Comparison of ENCODE assay signal across 17 mouse cellular contexts in genomic region chr9:22134988-22135643, GRCm38 (mm10). TPM values are rescaled to one million over a fixed set of nuclear protein-coding genes. Genes with fewer than 3 reads are reported as not detected.
A peak's percentile ranks its signal among the peaks of the same experiment; 100 is the strongest.
DNase-seq lines count a peak whose midpoint lies in the region; ATAC-seq and TF ChIP-seq lines count a peak whose summit lies in the region.
"Had no signal": no experiment of that assay in that cellular context is flagged by ENCODE, and none has a peak within 500 bp of the region (broad histone marks: within the 10 kb centered on the region; RNA-seq: fewer than 3 reads in every experiment).

No protein-coding gene starts in this region.

- no peaks in the 10 kb centered on the region for H3K9me3 ChIP-seq in liver, embryonic 15.5 days (replicated peaks)
- H3K9me3 ChIP-seq: forebrain, embryonic 13.5 days; limb, embryonic 10.5 days had no signal

- peak; percentile 72 for DNase-seq in adrenal gland, postnatal 14 days
- no peak for DNase-seq in adrenal gland, adult 8-10 months
- DNase-seq in liver, adult 2 months (ENCODE audit: extremely low read depth, low read depth, low spot score): peak; percentile 57
- DNase-seq in liver: no peak
- DNase-seq in frontal cortex, postnatal 14 days (ENCODE audit: low spot score in 2 of 2): no peak
- no peak for DNase-seq in right cerebral cortex, postnatal 14 days
- DNase-seq: cerebellum, adult 11 months; embryo, embryonic 11 days; gastrocnemius, postnatal 36 days; kidney, adult 8-10 months; lung, postnatal 14 days had no signal

- H3K9ac ChIP-seq in liver, adult 2 months (ENCODE audit: low read depth, low read length): no peak overlapping the region
- H3K9ac ChIP-seq in liver, embryonic 15.5 days: peak overlapping the region; percentile 73
- H3K9ac ChIP-seq: forebrain, embryonic 13.5 days had no signal

- no peaks in the 10 kb centered on the region for H3K36me3 ChIP-seq in liver, adult 2 months (ENCODE audit: control insufficient read depth, insufficient read depth, low read length)
- peaks cover 26% of the 10 kb centered on the region for H3K36me3 ChIP-seq in liver, embryonic 15.5 days (replicated peaks)
- H3K36me3 ChIP-seq: limb, embryonic 10.5 days had no signal

- H3K79me2 ChIP-seq in liver, adult 2 months (ENCODE audit: control insufficient read depth, insufficient read depth, low read length): no peaks in the 10 kb centered on the region

- 59% methylated on average over 9 of the region's 9 CpGs for WGBS in liver, adult 2 months
- WGBS in bone marrow, adult 2 months: 56% methylated on average over 9 of the region's 9 CpGs
- WGBS in liver, embryonic 15.5 days (ENCODE audit: insufficient replicate concordance): 26% methylated on average over 9 of the region's 9 CpGs

- no peak overlapping the region for H3K4me3 ChIP-seq in liver, adult 2 months (ENCODE audit: insufficient read depth, low read depth, low read length)
- peak overlapping the region; percentile 54 for H3K4me3 ChIP-seq in bone marrow, adult 2 months (replicated peaks; ENCODE audit: control insufficient read depth, low read depth, low read length)
- peak overlapping the region; percentile 66 for H3K4me3 ChIP-seq in liver, embryonic 15.5 days (replicated peaks)
- H3K4me3 ChIP-seq: forebrain, embryonic 13.5 days; layer of hippocampus, adult 2 months; limb, embryonic 10.5 days had no signal

- TF ChIP-seq CTCF in liver, adult 2 months (IDR thresholded peaks at IDR 0.05; ENCODE audit: low read depth, low read length): no peak
- no peak for TF ChIP-seq CTCF in bone marrow, adult 2 months (IDR thresholded peaks at IDR 0.05; ENCODE audit: control insufficient read depth, insufficient read depth, low read length)

- peaks cover 3% of the 10 kb centered on the region; the same call in 1 of the 2 replicates for H3K4me1 ChIP-seq in liver, adult 2 months (ENCODE audit: control insufficient read depth, insufficient read depth, low read length)
- H3K4me1 ChIP-seq in bone marrow, adult 2 months (ENCODE audit: control insufficient read depth, insufficient read depth, low read length): peaks cover 7% of the 10 kb centered on the region
- H3K4me1 ChIP-seq in liver, embryonic 15.5 days (replicated peaks): peaks cover 81% of the 10 kb centered on the region

- no peaks in the 10 kb centered on the region for H3K27me3 ChIP-seq in liver, adult 2 months (ENCODE audit: control insufficient read depth, insufficient read depth, low read length)
- H3K27me3 ChIP-seq in liver, embryonic 15.5 days: no peaks in the 10 kb centered on the region

- peak; percentile 53 for ATAC-seq in liver, embryonic 15.5 days (ENCODE audit: insufficient read depth)
- ATAC-seq: forebrain, embryonic 13.5 days had no signal

- H3K4me2 ChIP-seq in liver, embryonic 15.5 days: peak overlapping the region; percentile 92
- H3K4me2 ChIP-seq: forebrain, embryonic 13.5 days had no signal

- TF ChIP-seq POLR2A in liver, adult 2 months (IDR thresholded peaks at IDR 0.05; ENCODE audit: extremely low read depth, insufficient read depth, low read length): no peak
- no peak for TF ChIP-seq POLR2A in bone marrow, adult 2 months (IDR thresholded peaks at IDR 0.05; ENCODE audit: borderline replicate concordance, control insufficient read depth, low read depth, low read length)

- H3K27ac ChIP-seq in liver, adult 2 months (replicated peaks; ENCODE audit: insufficient read depth, low read depth, low read length): no peak overlapping the region
- peak overlapping the region; percentile 70 for H3K27ac ChIP-seq in bone marrow, adult 2 months (ENCODE audit: control insufficient read depth, insufficient read depth, low read depth, low read length, poor library complexity)
- H3K27ac ChIP-seq in liver, embryonic 15.5 days (replicated peaks): peak overlapping the region; percentile 90
- H3K27ac ChIP-seq: forebrain, embryonic 13.5 days; layer of hippocampus, adult 2 months; limb, embryonic 10.5 days had no signal

RNA-seq across cellular contexts. Expression of gene Acp5, which starts 0.4 kb away (rescaled TPM):
- total RNA-seq in adrenal gland, postnatal 14 days (2021): 30.3 and 39.2 TPM in 2 replicates
- total RNA-seq in adrenal gland, adult 8-10 months (2022): 10 to 100 TPM; 30.6 to 44.1 (median 36.6) TPM
- total RNA-seq in liver, adult 2 months (2014; rRNA removed): 93.6 and 123 TPM in 2 replicates
- polyA plus RNA-seq in liver, adult 2 months (2012; rRNA removed): 200 and 211 TPM in 2 replicates
- 89.7 and 103 TPM in 2 replicates for polyA plus RNA-seq in bone marrow, adult 2 months (2011; ENCODE audit: insufficient read depth, insufficient read length, low replicate concordance, missing spikeins)
- 221 and 246 TPM in 2 replicates for polyA plus RNA-seq in liver, embryonic 15.5 days (2015; fragmentation: Nextera tagmentation; extraction: Ambion mirVana)

RNA-seq across cellular contexts. Expression of gene Elof1, which starts 18.1 kb away (rescaled TPM):
- 66.9 and 74.2 TPM in 2 replicates for total RNA-seq in adrenal gland, postnatal 14 days (2021)
- 10 to 100 TPM; 71.9 to 83.9 (median 78.6) TPM for total RNA-seq in adrenal gland, adult 8-10 months (2022)
- total RNA-seq in liver, adult 2 months (2014; rRNA removed): 46.2 and 56.8 TPM in 2 replicates
- 106 and 108 TPM in 2 replicates for polyA plus RNA-seq in liver, adult 2 months (2012; rRNA removed)
- polyA plus RNA-seq in bone marrow, adult 2 months (2011; ENCODE audit: insufficient read depth, insufficient read length, low replicate concordance, missing spikeins): 39.9 and 54.1 TPM in 2 replicates
- polyA plus RNA-seq in liver, embryonic 15.5 days (2015; fragmentation: Nextera tagmentation; extraction: Ambion mirVana): 88.8 and 89.4 TPM in 2 replicates

RNA-seq across cellular contexts. Expression of gene Pigyl, which starts 21.5 kb away (rescaled TPM):
- 47.7 and 51.8 TPM in 2 replicates for total RNA-seq in adrenal gland, postnatal 14 days (2021)
- total RNA-seq in adrenal gland, adult 8-10 months (2022): 10 to 100 TPM; 51.0 to 67.4 (median 59.4) TPM
- 21.6 and 23.0 TPM in 2 replicates for total RNA-seq in liver, adult 2 months (2014; rRNA removed)
- polyA plus RNA-seq in liver, adult 2 months (2012; rRNA removed): 45.8 and 53.0 TPM in 2 replicates
- 10.5 and 23.3 TPM in 2 replicates for polyA plus RNA-seq in bone marrow, adult 2 months (2011; ENCODE audit: insufficient read depth, insufficient read length, low replicate concordance, missing spikeins)
- polyA plus RNA-seq in liver, embryonic 15.5 days (2015; fragmentation: Nextera tagmentation; extraction: Ambion mirVana): 29.4 and 35.6 TPM in 2 replicates

RNA-seq across cellular contexts. Expression of gene Cnn1, which starts 36.1 kb away (rescaled TPM):
- total RNA-seq in adrenal gland, postnatal 14 days (2021): 0.56 and 7.1 TPM in 2 replicates
- 1 to 10 TPM in 3 of 4 experiments, under 1 TPM in 1; 0.89 to 2.8 (median 1.2) TPM for total RNA-seq in adrenal gland, adult 8-10 months (2022)
- total RNA-seq in liver, adult 2 months (2014; rRNA removed): 0.28 and 1.0 TPM in 2 replicates
- polyA plus RNA-seq in liver, adult 2 months (2012; rRNA removed): 0.22 and 0.36 TPM in 2 replicates
- polyA plus RNA-seq in bone marrow, adult 2 months (2011; ENCODE audit: insufficient read depth, insufficient read length, low replicate concordance, missing spikeins): not detected in 2 replicates
- 0.96 and 1.4 TPM in 2 replicates for polyA plus RNA-seq in liver, embryonic 15.5 days (2015; fragmentation: Nextera tagmentation; extraction: Ambion mirVana)
- total RNA-seq: neutrophil, adult 5-6 weeks had no signal

RNA-seq across cellular contexts. Expression of gene Ecsit, which starts 49.9 kb away (rescaled TPM):
- total RNA-seq in adrenal gland, postnatal 14 days (2021): 74.9 and 80.6 TPM in 2 replicates
- 10 to 100 TPM; 41.2 to 50.4 (median 48.9) TPM for total RNA-seq in adrenal gland, adult 8-10 months (2022)
- total RNA-seq in liver, adult 2 months (2014; rRNA removed): 34.1 and 39.1 TPM in 2 replicates
- polyA plus RNA-seq in liver, adult 2 months (2012; rRNA removed): 63.9 and 69.2 TPM in 2 replicates
- polyA plus RNA-seq in bone marrow, adult 2 months (2011; ENCODE audit: insufficient read depth, insufficient read length, low replicate concordance, missing spikeins): 10.4 and 18.7 TPM in 2 replicates
- polyA plus RNA-seq in liver, embryonic 15.5 days (2015; fragmentation: Nextera tagmentation; extraction: Ambion mirVana): 21.9 and 26.2 TPM in 2 replicates

Comparison
In these comparisons a context has a peak if more than half of its experiments do, and no peak if none do; other contexts are left out.
1. DNase-seq: peak in adrenal gland, postnatal 14 days (single experiment) and liver, adult 2 months (single experiment); none in adrenal gland, adult 8-10 months (single experiment), liver (single experiment), frontal cortex, postnatal 14 days (0 of 2) and right cerebral cortex, postnatal 14 days (single experiment).